Mouse (Mus musculus) embryo, embryonic 11 days (tissue): ENCODE measurements around the gene Slc28a2.
"Not testable (repeated sequence)": the region's sequence is repeated elsewhere in the genome, so short reads cannot be mapped to it uniquely, and the experiment has no call there.

Experiments used
- DNase-seq: peaks from one replicate; pipeline ENCODE4 v3.0.0-alpha.2; 2015

The Slc28a2 gene

DNA sequence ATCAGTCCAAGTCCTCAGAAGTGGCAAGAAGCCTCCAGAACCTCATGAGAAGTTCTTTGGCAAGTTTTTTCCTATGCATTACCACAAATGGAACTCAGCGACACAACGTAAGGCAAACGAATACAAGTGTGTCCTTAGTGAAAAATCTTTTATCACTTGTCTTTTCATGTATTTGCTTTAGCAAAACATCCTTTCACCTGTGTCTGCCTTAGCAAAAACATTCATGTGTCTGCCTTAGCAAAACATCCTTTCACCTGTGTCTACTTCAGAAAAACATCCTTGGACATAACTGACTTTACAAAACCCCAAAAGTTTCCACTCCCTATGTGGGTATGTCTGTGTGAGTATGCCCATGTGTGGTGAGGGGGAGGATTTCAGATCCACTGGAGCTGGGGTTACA, 42.9 kb downstream of the Slc28a2 start:
- DNase-seq = no peak

DNA sequence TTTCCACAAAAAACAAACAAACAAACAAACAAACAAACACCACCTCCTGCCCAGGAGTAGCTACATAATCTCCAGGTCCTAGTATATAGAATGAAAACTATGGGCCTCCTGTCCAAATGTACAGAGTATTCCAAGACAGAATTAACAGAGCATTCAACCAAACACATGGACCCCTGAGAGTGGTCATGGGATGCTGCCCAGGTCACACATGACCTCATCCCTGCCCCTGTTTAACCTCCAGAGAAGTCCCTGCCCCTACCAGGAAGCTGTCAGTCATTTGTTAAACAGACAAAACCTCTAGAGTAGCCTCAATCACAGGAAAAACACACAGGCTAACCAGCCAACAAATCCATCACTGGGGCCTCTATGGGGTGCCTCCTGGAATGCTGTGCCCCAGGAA, 50.3 kb downstream of the Slc28a2 start:
- DNase-seq = no peak

- not testable (repeated sequence) for DNase-seq
These were observed 57.5 kb downstream of the Slc28a2 start for GRCm38 (mm10) chr2:122483787-122484186.

- DNase-seq = no peak
These were observed 58.4 kb downstream of the Slc28a2 start, which contains the start of gene Gm14085 for GRCm38 (mm10) chr2:122484641-122485040. Gene Gm14085 (plus strand): TSS chr2:122484941.

GRCm38 (mm10) chr2:122485654-122486053, 59.4 kb downstream of the Slc28a2 start:
- DNase-seq = not testable (repeated sequence)

DNA sequence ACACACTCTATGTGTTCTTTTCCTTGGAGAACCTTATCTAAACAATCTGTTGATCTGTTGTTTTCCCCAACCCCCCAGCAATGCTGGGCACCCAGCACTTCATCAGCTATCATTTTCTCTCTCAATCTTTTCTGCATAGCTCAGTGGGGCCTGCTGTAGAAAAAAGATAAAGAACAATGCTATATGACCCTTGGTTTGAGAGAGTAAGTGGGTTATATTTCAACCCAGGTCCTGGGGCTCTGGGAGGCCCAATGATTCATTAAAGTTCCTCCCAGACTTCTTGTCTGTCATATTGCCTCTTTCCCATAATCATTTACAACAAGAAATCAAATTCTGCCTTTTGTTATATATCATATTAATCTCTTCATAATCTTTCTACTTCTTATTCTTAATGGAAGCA, 59.8 kb downstream of the Slc28a2 start:
- not testable (repeated sequence) for DNase-seq

GRCm38 (mm10) chr2:122486674-122487073, 60.4 kb downstream of the Slc28a2 start:
- DNase-seq = no peak
